Mouse (Mus musculus) thymus, adult 2 months (tissue): ENCODE results near the gene Slc6a9. TPM values are rescaled to one million over a fixed set of nuclear protein-coding genes. Genes with fewer than 3 reads are reported as not detected.

ENCODE experiments used
- DNase-seq: peaks from one replicate; pipeline ENCODE4 v3.0.0; 2021
- H3K27ac ChIP-seq: fragments of 200-500 bp; 2 replicates; pipeline ENCODE4 v1.5.1; 2012; ENCODE audit warnings: low read length, control low read depth; ENCODE audit not compliant: control insufficient read depth, insufficient read depth
- H3K27me3 ChIP-seq: fragments of 200-500 bp; 2 replicates; pipeline ENCODE4 v1.6.1; 2012; ENCODE audit warnings: mild to moderate bottlenecking, low read length, moderate library complexity, mixed read lengths; ENCODE audit not compliant: control insufficient read depth, insufficient read depth
- H3K36me3 ChIP-seq: fragments of 200-500 bp; 2 replicates; pipeline ENCODE4 v1.6.1; 2012; ENCODE audit warnings: mild to moderate bottlenecking, low read length, moderate library complexity; ENCODE audit not compliant: control insufficient read depth, insufficient read depth
- H3K4me1 ChIP-seq: fragments of 200-500 bp; replicated peaks from 2 replicates; pipeline ENCODE4 v1.6.1; 2012; ENCODE audit warnings: low read length; ENCODE audit not compliant: control insufficient read depth, insufficient read depth
- H3K4me3 ChIP-seq: fragments of 200-500 bp; 2 replicates; pipeline ENCODE4 v1.5.1; 2012; ENCODE audit warnings: mild to moderate bottlenecking, low read length, control low read depth, moderate library complexity; ENCODE audit not compliant: control insufficient read depth, insufficient read depth
- CTCF ChIP-seq: fragments of 200-500 bp; IDR thresholded peaks from 2 replicates; pipeline ENCODE4 v1.5.1; 2012; ENCODE audit warnings: mild to moderate bottlenecking, control low read depth, low read length, moderate library complexity, borderline replicate concordance; ENCODE audit not compliant: control insufficient read depth, poor library complexity, insufficient read depth; ENCODE audit errors: extremely low read depth
- POLR2A ChIP-seq: fragments of 200-500 bp; IDR thresholded peaks from 2 replicates; pipeline ENCODE4 v1.6.1; 2012; ENCODE audit warnings: mild to moderate bottlenecking, low read length, control low read depth, moderate library complexity; ENCODE audit not compliant: control insufficient read depth, poor library complexity, insufficient read depth; ENCODE audit errors: extremely low read depth
- WGBS: fragments of 180-500 bp; shearing (Covaris S2); methylation state at CpG from one replicate; pipeline ENCODE4 v1.1.7; 2018; 5-methylcytosine and 5-hydroxymethylcytosine counted together
- polyA plus RNA-seq: library from polyadenylated mRNA; depleted of rRNA; stranded (reverse); fragments of >200 nt; gene quantifications from 2 replicates; pipeline ENCODE4 v1.2.3, GENCODE M21; 2012

The Slc6a9 gene
- polyA plus RNA-seq, 1 experiment = 8.2 TPM

- no peaks in the 10 kb centered on the region; the same call in 1 of the 2 replicates for H3K36me3 ChIP-seq
- WGBS = 100% methylated on average over 1 of the region's 1 CpGs
- no peak overlapping the region for H3K4me3 ChIP-seq
- TF ChIP-seq CTCF = no peak
- TF ChIP-seq POLR2A = no peak
- peaks cover 10% of the 10 kb centered on the region for H3K4me1 ChIP-seq
- H3K27ac ChIP-seq = no peak overlapping the region
- DNase-seq = no peak
- H3K27me3 ChIP-seq = no peaks in the 10 kb centered on the region; the same call in 1 of the 2 replicates
Measured at GRCm38 (mm10) chr4:117884146-117884545, 49.8 kb downstream of the Slc6a9 start.

GRCm38 (mm10) chr4:117885093-117885492 lies 50.8 kb downstream of the Slc6a9 start:
- Histone ChIP-seq H3K4me1 (peaks cover 10% of the 10 kb centered on the region), H3K36me3 (no peaks in the 10 kb centered on the region; the same call in 1 of the 2 replicates), H3K27ac (no peak overlapping the region), H3K27me3 (no peaks in the 10 kb centered on the region; the same call in 1 of the 2 replicates), H3K4me3 (no peak overlapping the region)
- no peak for TF ChIP-seq CTCF
- TF ChIP-seq POLR2A = no peak
- no peak for DNase-seq
- WGBS = 97% methylated on average over 10 of the region's 10 CpGs

- DNase-seq = no peak
- no peaks in the 10 kb centered on the region; the same call in 1 of the 2 replicates for H3K36me3 ChIP-seq
- no peak overlapping the region for H3K27ac ChIP-seq
- peaks cover 13% of the 10 kb centered on the region for H3K4me1 ChIP-seq
- TF ChIP-seq POLR2A (no peak), CTCF (no peak)
- H3K4me3 ChIP-seq = peak overlapping the region; percentile 13
- no peaks in the 10 kb centered on the region; the same call in 1 of the 2 replicates for H3K27me3 ChIP-seq
- 81% methylated on average over 9 of the region's 9 CpGs for WGBS
Measured at GRCm38 (mm10) chr4:117885994-117886393, 51.7 kb downstream of the Slc6a9 start.

GRCm38 (mm10) chr4:117886644-117887043 lies 52.3 kb downstream of the Slc6a9 start:
- no peak for TF ChIP-seq CTCF
- TF ChIP-seq POLR2A = no peak
- no peak overlapping the region for H3K27ac ChIP-seq
- H3K4me1 ChIP-seq = peaks cover 17% of the 10 kb centered on the region
- no peak for DNase-seq
- H3K4me3 ChIP-seq = peak overlapping the region; percentile 89
- no peaks in the 10 kb centered on the region; the same call in 1 of the 2 replicates for H3K36me3 ChIP-seq
- WGBS = under 1% methylated on average over 24 of the region's 24 CpGs
- no peaks in the 10 kb centered on the region; the same call in 1 of the 2 replicates for H3K27me3 ChIP-seq

GRCm38 (mm10) chr4:117887133-117887532 lies 52.8 kb downstream of the Slc6a9 start, which contains the start of gene Atp6v0b:
Gene Atp6v0b (minus strand): TSS chr4:117887333.
- TF ChIP-seq POLR2A (peak; percentile 75), CTCF (peak; percentile 26; the same call in 1 of the 2 replicates)
- H3K36me3 ChIP-seq = no peaks in the 10 kb centered on the region; the same call in 1 of the 2 replicates
- H3K27ac ChIP-seq = no peak within 1 kb of the TSS
- peaks cover 19% of the 10 kb centered on the region for H3K4me1 ChIP-seq
- peak; percentile 96 for DNase-seq
- no peaks in the 10 kb centered on the region; the same call in 1 of the 2 replicates for H3K27me3 ChIP-seq
- WGBS = under 1% methylated on average over 37 of the region's 37 CpGs
- peak within 1 kb of the TSS; percentile 89 for H3K4me3 ChIP-seq

GRCm38 (mm10) chr4:117887920-117888319 lies 53.6 kb downstream of the Slc6a9 start:
- no peak for TF ChIP-seq CTCF
- TF ChIP-seq POLR2A = no peak
- 93% methylated on average over 2 of the region's 2 CpGs for WGBS
- H3K4me1 ChIP-seq = peaks cover 20% of the 10 kb centered on the region
- H3K27me3 ChIP-seq = no peaks in the 10 kb centered on the region
- H3K27ac ChIP-seq = no peak overlapping the region
- DNase-seq = no peak
- H3K36me3 ChIP-seq = no peaks in the 10 kb centered on the region; the same call in 1 of the 2 replicates
- no peak overlapping the region for H3K4me3 ChIP-seq
